Mouse (Mus musculus) embryo, embryonic 10.5 days (tissue): ENCODE measurements around the gene Evi2b.

ENCODE experiments used
- DNase-seq: peaks from one replicate; pipeline ENCODE4 v3.0.0-alpha.2; 2015; ENCODE audit warnings: low spot score

Evi2b gene

DNA sequence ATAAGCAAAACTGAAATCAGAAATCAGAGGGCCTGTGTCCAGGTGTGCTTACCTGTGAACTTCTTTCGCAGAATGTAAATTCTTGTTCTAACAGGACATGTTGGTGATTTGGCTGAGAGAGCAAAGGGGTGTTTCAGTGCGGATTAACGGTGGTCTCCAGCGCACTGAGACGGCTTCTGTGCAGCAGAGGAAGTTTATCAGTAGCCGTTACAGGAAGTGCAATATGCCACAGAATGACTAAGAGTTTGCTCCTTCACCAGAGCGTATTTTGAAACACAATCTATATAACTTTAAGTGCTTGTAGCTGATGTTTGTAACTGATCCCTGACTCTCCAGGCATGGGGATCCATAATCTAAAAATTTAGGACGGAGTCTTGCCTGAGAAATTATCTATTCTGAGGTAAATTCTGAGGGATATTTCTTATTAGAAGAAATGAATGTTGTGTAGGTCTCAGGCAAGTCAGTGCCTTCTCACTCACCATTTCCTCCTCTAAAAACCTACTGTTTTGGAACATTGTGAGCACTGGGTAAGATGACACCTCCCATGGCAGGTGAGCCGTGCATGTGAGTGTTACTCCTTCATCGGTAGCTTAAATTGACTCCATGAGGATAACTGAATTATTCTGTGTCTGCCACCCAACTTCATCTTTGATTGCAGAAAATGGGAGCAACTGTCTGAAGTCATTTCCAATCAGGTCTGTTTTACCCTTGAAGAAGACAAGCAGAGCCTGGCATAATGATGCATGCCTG is at the start of gene Evi2b:
Gene Evi2b (minus strand): TSS at position 203 of the 750 bp plus-strand sequence.
- DNase-seq = no peak

DNA sequence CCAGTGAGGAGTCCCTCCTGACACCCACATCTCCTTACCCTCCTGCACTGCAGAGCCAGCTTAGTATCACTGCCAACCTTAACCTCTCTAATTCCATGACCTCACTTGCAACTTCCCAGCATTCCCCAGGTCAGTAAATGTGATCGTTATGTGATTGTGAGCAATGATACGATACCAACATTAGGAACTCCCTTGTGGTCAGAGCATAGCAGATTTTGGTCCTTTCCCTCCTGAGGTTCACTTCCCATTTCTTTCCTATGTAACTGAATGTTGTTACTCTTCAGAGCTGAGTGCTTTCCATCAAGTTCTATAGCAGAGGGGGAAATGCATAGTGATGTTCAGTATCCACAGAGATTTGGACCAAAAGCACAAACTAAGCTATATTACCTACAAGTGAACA is 46.8 kb upstream of the Evi2b start:
- no peak for DNase-seq

DNA sequence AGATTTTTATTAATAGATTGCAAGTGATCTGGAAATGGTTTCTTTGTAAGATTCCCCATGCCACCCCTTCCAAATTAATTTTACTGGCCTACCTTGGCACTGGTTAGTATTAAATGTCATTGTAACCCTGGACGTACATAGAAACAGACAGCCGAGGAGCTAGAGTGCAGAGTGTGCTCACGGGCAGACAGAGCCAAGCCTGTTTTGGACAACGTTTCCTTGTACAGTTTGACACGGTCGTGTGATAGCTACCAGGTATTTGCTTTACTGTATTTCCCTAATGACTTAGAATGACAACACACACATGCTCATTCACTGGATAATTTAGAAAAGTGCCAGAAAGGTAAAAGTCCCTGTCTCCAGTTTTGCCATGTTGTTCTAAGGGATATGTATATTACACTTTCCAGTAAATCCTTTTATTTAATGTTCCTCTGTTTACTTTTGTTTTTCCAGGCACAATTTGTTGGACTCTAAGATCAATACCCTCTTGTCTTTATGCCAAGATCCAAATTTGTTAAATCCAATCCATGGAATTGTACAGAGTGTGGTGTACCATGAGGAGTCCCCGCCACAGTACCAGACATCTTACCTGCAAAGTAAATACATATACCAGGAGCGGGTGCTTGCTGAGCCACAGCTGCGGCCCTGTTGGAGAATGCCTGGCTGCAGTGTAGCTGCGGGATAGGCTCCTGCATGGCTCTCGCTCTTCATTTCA is 44.8 kb upstream of the Evi2b start:
- no peak for DNase-seq

DNA sequence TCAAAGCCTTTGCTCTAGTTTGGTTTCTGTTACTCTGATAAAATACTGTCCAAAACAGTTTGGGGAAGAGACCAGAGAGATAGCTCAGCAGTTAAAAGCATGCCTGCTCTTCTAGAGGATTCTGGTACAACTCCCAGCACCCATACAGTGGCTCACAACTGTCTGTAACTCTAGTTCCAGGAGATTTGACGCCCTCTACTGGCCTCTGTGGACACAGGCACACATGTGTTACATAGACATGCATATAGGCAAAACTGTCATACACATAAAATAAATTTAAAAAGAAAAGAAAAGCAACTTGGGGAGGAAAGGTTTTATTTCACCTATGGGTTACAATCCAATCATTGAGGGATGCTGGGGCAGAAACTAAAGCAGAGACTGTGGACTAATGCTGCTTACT is 43.4 kb upstream of the Evi2b start:
- DNase-seq = no peak

DNA sequence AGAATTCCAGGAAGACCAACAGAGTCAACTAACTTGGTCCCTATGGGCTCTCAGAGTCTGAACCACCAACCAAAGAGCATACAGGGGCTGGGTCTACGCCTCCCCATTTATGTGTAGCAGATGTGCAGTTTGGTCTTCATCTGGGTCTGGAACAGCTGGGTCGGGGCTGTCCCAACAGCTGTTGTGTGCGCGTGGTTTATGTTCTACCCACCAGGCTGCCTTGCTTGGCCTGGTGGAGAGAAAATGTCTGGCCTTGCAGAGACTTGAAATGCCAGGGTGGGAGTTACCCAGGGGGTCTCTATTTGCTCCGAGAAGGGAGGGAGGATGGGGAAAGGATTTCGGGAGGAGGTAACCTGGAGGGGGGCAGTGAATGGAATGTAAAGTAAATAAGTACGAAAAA is 39.9 kb upstream of the Evi2b start:
- DNase-seq = no peak

DNA sequence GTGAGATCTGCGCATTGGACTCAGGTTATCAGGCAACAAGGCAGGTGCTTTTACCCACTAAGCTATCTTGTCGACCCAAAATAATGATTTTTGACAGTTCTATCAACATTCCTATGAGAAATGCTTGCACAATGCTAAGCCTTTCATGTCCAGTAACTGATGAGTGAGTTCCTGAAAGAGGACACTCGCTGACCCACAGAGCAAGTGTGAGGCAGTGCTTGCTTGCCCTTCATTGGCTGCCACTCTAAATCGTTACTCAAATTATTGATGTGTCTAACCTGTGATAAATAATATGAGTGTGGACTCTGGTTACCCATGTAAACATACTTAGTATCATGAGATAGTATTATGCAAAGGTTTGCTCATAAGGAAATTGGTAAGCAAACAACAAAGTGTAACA is 37.0 kb upstream of the Evi2b start:
- DNase-seq = no peak

DNA sequence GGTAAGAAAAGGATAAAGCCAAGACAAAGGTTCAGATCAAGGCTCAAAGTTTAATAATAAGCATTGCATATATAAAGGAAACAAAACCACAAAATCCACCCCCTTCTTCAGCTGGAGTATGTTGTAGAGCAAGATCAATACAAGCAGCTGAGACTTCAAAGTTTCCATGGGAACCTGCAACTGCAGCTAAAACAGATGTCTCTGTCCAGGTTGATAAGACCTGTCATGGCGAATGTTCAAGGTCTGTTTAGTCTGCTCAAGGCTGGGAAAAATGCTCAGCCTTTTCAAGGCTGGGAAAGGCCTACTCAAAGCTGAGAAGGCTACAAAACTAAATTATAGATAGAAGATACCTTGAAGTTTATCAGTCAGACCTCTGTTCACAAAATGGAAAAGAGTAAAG is 29.1 kb upstream of the Evi2b start:
- DNase-seq = no peak

DNA sequence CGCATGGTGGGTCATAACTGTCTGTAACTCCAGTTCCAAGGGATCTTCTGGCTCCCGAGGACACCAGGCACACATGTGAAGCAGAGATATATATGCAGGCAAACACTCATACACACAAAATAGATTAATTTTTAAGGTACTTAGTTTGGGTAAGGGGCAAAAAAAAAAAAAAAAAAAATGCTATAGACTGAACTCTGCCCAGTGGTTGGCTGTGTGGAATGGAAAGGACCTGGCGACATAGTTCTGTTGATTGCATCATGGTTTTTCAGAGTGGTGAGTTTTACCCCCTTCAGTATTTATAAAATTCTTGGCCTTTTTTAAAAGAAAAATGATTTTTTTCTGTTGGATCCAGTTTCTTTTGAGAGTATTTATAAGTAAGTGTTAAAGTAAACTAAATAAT is 12.7 kb upstream of the Evi2b start:
- DNase-seq = no peak

DNA sequence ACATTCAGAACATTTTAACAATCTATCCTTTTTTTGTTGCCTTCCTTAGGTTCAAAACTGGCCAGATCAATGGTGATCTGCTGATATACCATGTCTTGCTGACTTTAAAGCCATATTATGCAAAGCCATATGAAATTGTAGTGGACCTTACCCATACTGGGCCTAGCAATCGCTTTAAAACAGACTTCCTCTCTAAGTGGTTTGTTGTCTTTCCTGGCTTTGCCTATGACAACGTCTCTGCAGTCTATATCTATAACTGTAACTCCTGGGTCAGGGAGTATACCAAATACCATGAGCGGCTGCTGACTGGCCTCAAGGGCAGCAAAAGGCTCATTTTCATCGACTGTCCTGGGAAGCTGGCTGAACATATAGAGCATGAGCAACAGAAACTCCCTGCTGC is 12.0 kb upstream of the Evi2b start:
- DNase-seq = no peak

DNA sequence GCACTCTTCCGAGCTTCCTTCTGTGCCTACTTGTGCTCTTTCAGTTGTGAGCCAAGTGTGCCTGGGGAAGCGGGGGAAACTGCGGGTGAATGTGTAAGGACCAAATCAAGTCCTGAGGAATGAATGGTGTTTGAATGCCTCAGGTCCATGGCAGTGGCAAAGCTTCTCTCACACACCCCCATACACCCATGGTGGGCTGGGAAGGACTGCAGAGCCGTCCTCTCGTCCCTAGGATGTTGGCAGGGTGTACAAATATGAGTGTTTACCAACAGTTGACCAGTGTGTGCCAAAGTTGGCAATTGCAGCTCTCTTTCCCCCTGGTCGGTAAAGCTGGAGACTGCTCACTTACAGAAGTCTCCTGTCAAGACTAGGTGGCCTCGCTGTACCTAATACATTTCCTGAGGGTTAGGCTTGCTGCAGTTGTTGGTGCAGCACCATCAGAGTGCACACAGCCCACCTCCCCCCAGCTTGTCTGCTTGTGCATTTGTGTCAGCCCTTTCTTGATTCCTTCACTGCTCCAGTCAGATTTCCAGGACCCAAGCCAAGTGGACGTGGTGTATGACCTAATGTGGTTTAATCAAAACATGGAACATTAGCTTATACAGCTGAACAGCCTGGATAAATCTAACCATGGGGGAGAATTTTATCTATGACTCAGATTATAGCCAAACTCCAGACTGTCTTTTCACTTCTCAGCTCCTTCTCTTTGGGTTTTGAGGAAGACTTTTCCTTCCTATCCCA is 10.6 kb upstream of the Evi2b start:
- DNase-seq = no peak

DNA sequence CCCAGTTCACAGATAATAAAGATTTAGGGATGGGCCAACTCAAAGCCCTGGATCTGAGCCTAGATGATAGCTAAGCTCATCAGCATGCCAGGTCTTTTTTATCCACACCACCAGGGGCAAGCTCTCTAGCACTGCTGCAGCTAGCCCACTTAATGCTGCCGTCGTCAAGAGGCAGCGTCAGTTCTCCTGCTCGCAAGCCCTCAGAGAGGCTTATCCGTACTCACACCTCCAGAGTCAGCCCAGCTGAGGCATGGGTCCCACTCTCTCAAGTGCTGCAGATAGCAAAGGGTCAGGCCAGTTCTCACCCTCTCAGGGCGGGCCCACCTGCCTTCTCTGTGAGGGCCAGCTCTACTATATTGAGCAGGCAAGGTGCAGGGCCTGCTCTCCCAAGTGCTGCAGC is 9.7 kb upstream of the Evi2b start:
- no peak for DNase-seq

DNA sequence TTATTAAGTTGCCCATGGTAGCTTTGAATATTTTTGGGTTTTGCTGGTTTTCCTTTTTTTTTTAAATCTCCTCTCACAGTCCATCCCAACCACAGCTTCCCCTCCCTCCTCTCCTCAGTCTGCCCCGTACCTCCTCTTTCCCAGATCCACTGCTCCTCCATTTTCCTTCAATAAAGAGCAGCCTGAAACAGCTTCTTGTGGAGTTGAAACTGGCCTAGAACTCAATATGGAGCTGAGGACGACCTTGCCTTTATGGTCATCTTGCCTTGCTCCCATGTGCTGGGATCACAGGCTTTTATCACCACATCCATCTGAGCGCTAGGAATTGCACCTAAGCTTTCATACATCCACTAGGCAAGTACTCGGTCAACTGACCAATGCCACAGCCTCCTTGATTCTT is 7.9 kb upstream of the Evi2b start:
- no peak for DNase-seq

DNA sequence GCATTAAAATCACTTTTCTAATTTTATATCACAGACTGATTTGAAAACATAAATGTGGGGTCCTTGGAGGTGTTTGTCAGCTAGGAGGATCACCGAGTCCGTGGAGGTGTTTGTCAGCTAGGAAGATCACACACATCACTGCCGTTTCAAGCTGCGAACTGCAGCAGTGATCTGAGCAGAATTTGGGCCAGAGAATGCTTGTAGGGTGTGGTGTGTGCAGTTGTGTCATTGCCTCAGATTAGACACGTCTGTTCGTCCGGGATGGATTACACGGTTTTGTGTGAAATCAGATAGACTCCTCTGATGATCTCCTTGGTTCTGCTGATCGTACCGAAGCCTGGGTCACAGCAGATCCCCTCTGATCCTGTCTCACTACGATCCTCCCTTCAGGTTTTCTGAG is 7.2 kb upstream of the Evi2b start:
- no peak for DNase-seq

DNA sequence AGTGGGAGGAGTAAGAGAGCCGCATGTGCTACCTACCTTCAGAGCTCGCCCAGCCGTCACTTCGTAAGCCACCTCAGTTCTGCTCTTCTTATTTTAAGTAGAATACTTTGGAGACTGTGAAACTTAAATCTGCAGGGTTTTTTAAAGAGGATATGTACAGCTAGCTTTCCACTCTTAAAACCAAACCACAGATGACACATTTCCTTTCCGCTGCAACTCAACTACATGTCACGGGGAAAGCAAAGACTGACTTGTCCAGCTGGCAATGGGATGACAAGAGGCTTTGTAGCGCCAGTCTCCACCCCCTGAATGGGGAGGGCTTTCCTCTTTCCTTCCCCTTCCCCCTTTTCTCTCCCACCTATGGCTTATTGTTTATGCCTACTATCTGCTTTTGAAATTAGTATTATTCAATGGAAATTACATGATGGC is 6.8 kb upstream of the Evi2b start, which contains the start of the genes Evi2 and Evi2a:
Gene Evi2 (minus strand): TSS at position 257 of the 429 bp plus-strand sequence.
Gene Evi2a (minus strand): TSS at position 277 of the 429 bp plus-strand sequence.
- DNase-seq = no peak

DNA sequence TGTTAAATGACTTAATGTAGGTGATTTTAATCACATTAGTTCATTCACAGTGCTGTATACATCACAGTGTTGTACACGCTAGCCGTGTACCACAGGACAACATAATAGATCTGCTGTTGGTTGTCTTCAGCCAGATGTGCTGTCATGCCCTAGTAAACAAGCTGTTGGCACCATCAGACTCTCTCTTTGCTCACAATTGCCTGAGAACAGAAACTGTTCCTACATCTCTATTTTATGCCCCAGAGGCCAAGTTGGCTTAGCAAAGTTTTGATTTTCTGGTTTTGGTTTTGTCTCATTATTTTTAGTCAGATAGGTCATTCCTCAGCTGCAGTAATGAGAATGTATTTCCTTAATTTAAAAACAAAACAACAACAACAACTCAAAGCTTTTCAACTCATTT is 6.2 kb upstream of the Evi2b start:
- no peak for DNase-seq

DNA sequence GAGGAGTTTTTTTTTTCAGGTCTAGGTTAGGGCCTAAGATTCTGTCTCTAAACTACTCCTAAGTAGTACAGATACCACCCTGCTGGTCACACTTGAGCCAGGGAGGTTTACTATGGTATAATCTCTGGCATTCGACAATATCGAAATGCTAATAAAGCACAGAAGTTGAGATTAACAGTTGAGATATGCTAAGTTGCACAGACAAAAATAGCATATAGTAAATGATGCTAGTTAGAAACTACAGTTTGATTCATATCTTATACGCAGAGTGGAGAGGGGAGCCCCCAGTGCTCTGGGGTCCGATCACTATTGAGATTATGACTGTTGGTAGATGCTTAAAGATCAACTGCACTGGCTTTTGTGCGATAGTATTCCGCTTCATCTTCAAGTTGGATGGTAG is 5.7 kb upstream of the Evi2b start:
- no peak for DNase-seq

DNA sequence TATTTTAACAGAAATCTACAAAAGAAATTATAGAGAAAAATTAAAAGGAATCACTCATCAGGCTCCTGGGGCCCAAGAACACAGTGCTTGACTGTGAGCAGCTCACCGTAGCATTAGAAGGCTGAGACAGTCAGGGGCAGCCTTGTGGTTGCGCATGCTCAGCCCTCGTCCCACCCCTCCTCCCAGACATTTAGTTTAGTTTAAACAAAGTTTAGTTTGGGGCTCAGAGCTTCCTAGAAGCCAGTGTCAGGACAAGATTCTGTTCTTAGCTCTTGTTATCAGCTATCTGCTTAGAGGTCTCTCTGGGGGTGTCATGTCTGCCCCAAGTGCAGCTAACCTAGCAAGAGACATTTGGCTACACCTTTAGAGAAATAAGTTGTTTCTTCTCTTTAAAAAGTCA is 5.0 kb upstream of the Evi2b start:
- no peak for DNase-seq

DNA sequence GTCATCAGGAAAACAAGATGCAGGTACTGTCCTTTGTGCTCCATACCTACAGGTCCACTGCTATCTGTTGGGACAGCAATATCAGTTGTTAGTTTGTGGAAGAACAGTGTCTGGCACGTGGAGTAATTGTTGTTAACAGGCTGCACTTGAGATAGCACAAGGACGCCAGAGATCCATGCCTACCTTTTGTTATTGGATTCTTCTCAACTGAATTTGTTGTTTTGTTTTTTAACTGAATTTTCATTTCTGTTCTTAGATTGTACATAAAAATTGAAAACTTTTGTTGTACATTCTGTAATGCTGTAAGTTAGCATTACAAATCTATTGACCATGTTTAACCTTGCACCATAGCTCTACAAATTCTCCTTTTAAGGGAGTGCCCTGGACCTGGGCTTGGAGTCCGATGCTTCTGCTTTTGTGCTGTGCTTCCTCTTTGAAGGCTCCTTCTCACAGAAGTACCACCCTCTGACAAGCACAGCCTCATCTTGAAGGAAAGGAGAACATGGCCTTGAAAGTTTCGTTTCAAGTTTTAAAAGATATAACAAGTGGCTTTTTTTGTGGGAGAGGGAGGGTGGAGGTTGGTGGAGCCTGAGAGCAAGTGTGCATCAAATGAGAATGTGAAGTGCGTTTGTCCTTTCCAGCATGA is 4.3 kb upstream of the Evi2b start:
- DNase-seq = no peak

DNA sequence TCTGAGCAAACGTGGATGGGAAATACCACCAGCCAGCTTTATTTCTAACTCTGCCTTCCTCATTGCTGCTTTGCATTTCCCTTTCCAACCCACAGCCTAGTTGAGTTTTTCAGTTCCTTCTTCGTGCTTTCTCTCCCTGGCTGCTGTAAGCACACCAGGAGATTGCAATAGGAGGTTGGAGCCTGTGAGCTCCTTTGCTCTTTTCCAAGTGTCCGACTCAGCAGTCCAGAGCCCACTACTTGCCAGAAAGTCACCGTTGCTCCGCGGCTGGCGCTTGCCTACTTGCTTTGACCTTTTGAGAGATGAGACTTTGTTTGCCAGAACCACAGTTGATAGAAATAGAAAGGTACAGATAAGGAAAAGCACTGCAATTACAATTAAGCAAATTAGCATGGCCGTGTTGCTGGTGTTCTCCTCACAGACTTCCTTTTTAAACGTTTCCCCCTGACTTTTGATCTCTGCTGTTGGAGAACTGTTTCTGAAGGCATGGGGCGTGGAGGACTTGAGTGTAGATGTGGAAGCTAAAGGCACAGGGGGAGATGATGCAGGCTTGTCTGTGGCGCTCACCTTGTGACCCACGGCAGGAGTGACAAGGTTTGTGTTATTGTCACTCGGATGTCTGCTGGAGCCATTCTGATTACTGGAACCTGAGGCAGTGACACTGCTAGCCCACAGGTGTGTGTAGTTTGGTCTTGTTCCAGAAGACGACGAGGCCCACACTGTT is 3.6 kb upstream of the Evi2b start:
- DNase-seq = no peak

DNA sequence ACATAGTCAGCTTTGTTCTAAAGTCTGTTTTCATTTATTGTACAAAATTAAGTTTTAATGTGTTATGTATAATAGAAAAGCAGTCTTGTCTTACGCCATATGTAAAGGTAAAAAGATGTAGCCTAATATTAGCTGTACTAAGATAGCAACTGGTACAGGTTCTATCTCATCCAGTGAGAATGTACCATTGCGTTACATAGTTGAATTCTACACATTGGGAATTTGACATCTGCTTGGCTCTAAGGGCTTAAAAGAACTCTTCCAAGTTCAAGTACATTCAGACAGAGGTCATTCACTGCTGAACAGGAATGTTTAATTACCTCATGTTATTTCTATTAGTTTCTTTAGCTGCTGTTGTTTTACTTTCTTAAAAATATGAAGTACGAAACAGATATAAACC is 3.0 kb upstream of the Evi2b start:
- no peak for DNase-seq

DNA sequence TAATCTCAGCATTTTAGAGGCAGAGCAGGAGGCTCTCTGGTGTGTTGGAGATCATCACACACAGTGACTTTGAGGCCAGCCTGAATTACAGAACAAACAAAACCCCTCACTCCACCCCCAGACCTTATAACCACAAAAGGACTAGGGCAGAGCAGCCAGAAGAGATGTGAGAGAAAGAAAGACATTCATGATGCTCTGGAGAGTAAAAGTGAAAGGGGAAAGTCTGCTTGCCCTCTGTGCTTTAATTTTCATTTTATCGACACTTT is 681 bp upstream of the Evi2b start:
- DNase-seq = no peak

DNA sequence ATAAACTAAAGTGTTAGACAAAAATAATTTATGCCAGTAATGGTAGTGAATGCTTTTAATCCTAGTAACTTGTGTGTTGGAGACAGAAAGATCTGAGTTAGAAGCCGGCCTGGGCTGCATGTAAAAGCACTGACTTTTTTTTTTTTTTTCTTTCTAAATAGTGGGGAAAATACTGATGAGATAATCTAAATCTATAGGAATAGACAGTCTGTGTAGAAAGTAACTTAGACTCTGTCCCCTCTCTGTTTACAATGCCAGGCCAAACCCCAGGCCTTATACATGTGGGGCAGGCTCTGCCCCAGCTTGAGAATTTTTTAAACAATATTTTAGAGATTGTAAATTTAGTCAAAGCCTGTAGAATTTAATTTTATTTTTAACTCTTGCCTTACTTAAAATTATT is 618 bp downstream of the Evi2b start:
- DNase-seq = no peak
